Mouse (Mus musculus) limb, embryonic 10.5 days (tissue): ENCODE measurements at regions not wholly inside any gene's neighbourhood (a gene's known extent, or its start where the extent isn't known, plus 50 kb on each side); places are given as distances from the start of the nearest gene placed in this dataset.
"Not testable (repeated sequence)": the region's sequence is repeated elsewhere in the genome, so short reads cannot be mapped to it uniquely, and the experiment has no call there.

Experiments
- DNase-seq: peaks from one replicate; pipeline ENCODE4 v3.0.0-alpha.2; 2017; ENCODE audit warnings: low spot score
- H3K27ac ChIP-seq: fragments of 300-500 bp; sonication (generic); 2 replicates; pipeline ENCODE4 v1.5.1; 2016; ENCODE audit warnings: mild to moderate bottlenecking
- H3K27me3 ChIP-seq: fragments of 300-500 bp; sonication (generic); 2 replicates; pipeline ENCODE4 v1.6.1; 2016; ENCODE audit warnings: low read depth, mild to moderate bottlenecking; ENCODE audit not compliant: poor library complexity, severe bottlenecking
- H3K36me3 ChIP-seq: fragments of 300-500 bp; sonication (generic); 2 replicates; pipeline ENCODE4 v1.6.1; 2016; ENCODE audit warnings: mild to moderate bottlenecking, moderate library complexity
- H3K4me1 ChIP-seq: fragments of 300-500 bp; sonication (generic); 2 replicates; pipeline ENCODE4 v1.6.1; 2016
- H3K4me3 ChIP-seq: fragments of 300-500 bp; sonication (generic); 2 replicates; pipeline ENCODE4 v1.5.1; 2016; ENCODE audit warnings: mild to moderate bottlenecking, moderate library complexity
- H3K9me3 ChIP-seq: fragments of 300-500 bp; sonication (generic); replicated peaks from 2 replicates; pipeline ENCODE4 v1.6.1; 2016; ENCODE audit warnings: mild to moderate bottlenecking
- WGBS: fragments of 180-500 bp; shearing (Covaris S2); methylation state at CpG from one replicate; pipeline ENCODE4 v1.1.7; 2016; 5-methylcytosine and 5-hydroxymethylcytosine counted together

- no peak overlapping the region for H3K27ac ChIP-seq
- DNase-seq: no peak
- H3K27me3 ChIP-seq: no peaks in the 10 kb centered on the region
These were observed 698.5 kb downstream of the Triml1 start for GRCm38 (mm10) chr8:42442786-42443185.

GRCm38 (mm10) chr8:42402632-42403031, 738.7 kb downstream of the Triml1 start:
- H3K27ac ChIP-seq: no peak overlapping the region

More at GRCm38 (mm10) chr8:42442786-42443185, 698.5 kb downstream of the Triml1 start:
- Histone ChIP-seq H3K4me1 (no peaks in the 10 kb centered on the region), H3K36me3 (no peaks in the 10 kb centered on the region), H3K9me3 (no peaks in the 10 kb centered on the region), H3K4me3 (no peak overlapping the region)

GRCm38 (mm10) chr8:42396886-42397285, 744.4 kb downstream of the Triml1 start:
- 93% methylated on average over 3 of the region's 3 CpGs for WGBS
- Histone ChIP-seq H3K36me3 (no peaks in the 10 kb centered on the region), H3K27ac (no peak overlapping the region), H3K27me3 (no peaks in the 10 kb centered on the region), H3K4me1 (no peaks in the 10 kb centered on the region), H3K4me3 (no peak overlapping the region), H3K9me3 (no peaks in the 10 kb centered on the region)
- no peak for DNase-seq

More at GRCm38 (mm10) chr8:42402632-42403031, 738.7 kb downstream of the Triml1 start:
- Histone ChIP-seq H3K4me1 (no peaks in the 10 kb centered on the region), H3K27me3 (no peaks in the 10 kb centered on the region), H3K36me3 (no peaks in the 10 kb centered on the region), H3K9me3 (no peaks in the 10 kb centered on the region), H3K4me3 (no peak overlapping the region)
- no peak for DNase-seq
- 54% methylated on average over 2 of the region's 2 CpGs for WGBS

GRCm38 (mm10) chr8:42388816-42389215, 752.5 kb downstream of the Triml1 start:
- DNase-seq: no peak
- 88% methylated on average over 3 of the region's 3 CpGs for WGBS
- no peaks in the 10 kb centered on the region for H3K27me3 ChIP-seq
- H3K4me1 ChIP-seq: no peaks in the 10 kb centered on the region
- H3K36me3 ChIP-seq: no peaks in the 10 kb centered on the region
- H3K27ac ChIP-seq: no peak overlapping the region
- H3K4me3 ChIP-seq: no peak overlapping the region
- H3K9me3 ChIP-seq: no peaks in the 10 kb centered on the region

GRCm38 (mm10) chr8:42348073-42348603, 793.1 kb downstream of the Triml1 start:
- H3K27me3 ChIP-seq: no peaks in the 10 kb centered on the region
- no peaks in the 10 kb centered on the region for H3K36me3 ChIP-seq
- H3K27ac ChIP-seq: no peak overlapping the region
- no peak overlapping the region for H3K4me3 ChIP-seq
- 60% methylated on average over 3 of the region's 3 CpGs for WGBS
- H3K4me1 ChIP-seq: peaks cover 5% of the 10 kb centered on the region; the same call in 1 of the 2 replicates
- no peaks in the 10 kb centered on the region for H3K9me3 ChIP-seq
- DNase-seq: no peak

GRCm38 (mm10) chr8:42334708-42335107, 806.6 kb downstream of the Triml1 start:
- Histone ChIP-seq H3K9me3 (no peaks in the 10 kb centered on the region), H3K4me3 (no peak overlapping the region), H3K4me1 (no peaks in the 10 kb centered on the region), H3K36me3 (no peaks in the 10 kb centered on the region), H3K27ac (no peak overlapping the region), H3K27me3 (no peaks in the 10 kb centered on the region)
- DNase-seq: no peak
- 91% methylated on average over 9 of the region's 9 CpGs for WGBS

GRCm38 (mm10) chr8:42324663-42325062, 816.6 kb downstream of the Triml1 start:
- Histone ChIP-seq H3K27ac (no peak overlapping the region), H3K36me3 (no peaks in the 10 kb centered on the region), H3K27me3 (no peaks in the 10 kb centered on the region), H3K9me3 (no peaks in the 10 kb centered on the region), H3K4me3 (no peak overlapping the region), H3K4me1 (no peaks in the 10 kb centered on the region)
- no peak for DNase-seq
- WGBS: 87% methylated on average over 4 of the region's 4 CpGs

- Histone ChIP-seq H3K27me3 (no peaks in the 10 kb centered on the region), H3K4me3 (no peak overlapping the region), H3K9me3 (no peaks in the 10 kb centered on the region), H3K36me3 (no peaks in the 10 kb centered on the region), H3K27ac (no peak overlapping the region), H3K4me1 (no peaks in the 10 kb centered on the region)
- DNase-seq: no peak
These were observed 818.4 kb downstream of the Triml1 start for GRCm38 (mm10) chr8:42322862-42323261.

- Histone ChIP-seq H3K4me1 (no peaks in the 10 kb centered on the region), H3K4me3 (no peak overlapping the region), H3K27me3 (no peaks in the 10 kb centered on the region), H3K36me3 (no peaks in the 10 kb centered on the region), H3K9me3 (no peaks in the 10 kb centered on the region), H3K27ac (no peak overlapping the region)
- 90% methylated on average over 1 of the region's 1 CpGs for WGBS
- DNase-seq: no peak
These were observed 830.2 kb downstream of the Triml1 start for GRCm38 (mm10) chr8:42311060-42311459.

GRCm38 (mm10) chr8:42291392-42291791, 849.9 kb downstream of the Triml1 start:
- no peaks in the 10 kb centered on the region for H3K36me3 ChIP-seq

GRCm38 (mm10) chr8:42282011-42282410, 859.3 kb downstream of the Triml1 start:
- no peaks in the 10 kb centered on the region for H3K4me1 ChIP-seq
- no peak overlapping the region for H3K4me3 ChIP-seq
- WGBS: 95% methylated on average over 2 of the region's 2 CpGs
- no peaks in the 10 kb centered on the region for H3K9me3 ChIP-seq
- H3K36me3 ChIP-seq: no peaks in the 10 kb centered on the region
- H3K27ac ChIP-seq: no peak overlapping the region
- DNase-seq: no peak
- no peaks in the 10 kb centered on the region for H3K27me3 ChIP-seq

More at GRCm38 (mm10) chr8:42291392-42291791, 849.9 kb downstream of the Triml1 start:
- no peak for DNase-seq
- Histone ChIP-seq H3K9me3 (no peaks in the 10 kb centered on the region), H3K4me1 (peaks cover 14% of the 10 kb centered on the region), H3K4me3 (no peak overlapping the region), H3K27ac (no peak overlapping the region), H3K27me3 (no peaks in the 10 kb centered on the region)

GRCm38 (mm10) chr8:42253358-42253757, 836.5 kb upstream of the Frg1 start:
- H3K36me3 ChIP-seq: no peaks in the 10 kb centered on the region
- no peaks in the 10 kb centered on the region for H3K4me1 ChIP-seq
- H3K27me3 ChIP-seq: no peaks in the 10 kb centered on the region
- WGBS: 63% methylated on average over 1 of the region's 1 CpGs
- no peaks in the 10 kb centered on the region for H3K9me3 ChIP-seq
- H3K27ac ChIP-seq: no peak overlapping the region
- no peak for DNase-seq
- H3K4me3 ChIP-seq: no peak overlapping the region

GRCm38 (mm10) chr8:42242321-42242720, 825.4 kb upstream of the Frg1 start:
- not testable (repeated sequence) for H3K36me3 ChIP-seq, H3K27ac ChIP-seq, H3K4me1 ChIP-seq, H3K4me3 ChIP-seq, H3K9me3 ChIP-seq, H3K27me3 ChIP-seq, DNase-seq
- WGBS: 93% methylated on average over 1 of the region's 1 CpGs

- no peak overlapping the region for H3K27ac ChIP-seq
- H3K4me3 ChIP-seq: no peak overlapping the region
- DNase-seq: no peak
- no peaks in the 10 kb centered on the region for H3K9me3 ChIP-seq
- no peaks in the 10 kb centered on the region for H3K27me3 ChIP-seq
- no peaks in the 10 kb centered on the region for H3K36me3 ChIP-seq
- WGBS: 88% methylated on average over 2 of the region's 2 CpGs
- H3K4me1 ChIP-seq: no peaks in the 10 kb centered on the region
These were observed 803.2 kb upstream of the Frg1 start for GRCm38 (mm10) chr8:42219857-42220600.
